Mouse (Mus musculus): ENCODE measurements around the gene Olfr286. TPM values are rescaled to one million over a fixed set of nuclear protein-coding genes. Genes with fewer than 3 reads are reported as not detected.

The Olfr286 gene
- polyA plus RNA-seq, 1 experiment, result not detected

- Histone ChIP-seq H3K27me3 (ENCODE audit: control insufficient read depth, insufficient read depth, low read length) (no peaks in the 10 kb centered on the region), H3K4me1 (ENCODE audit: control insufficient read depth, insufficient read depth, low read length) (peaks cover 5% of the 10 kb centered on the region), H3K36me3 (ENCODE audit: control insufficient read depth, insufficient read depth, low read length) (no peaks in the 10 kb centered on the region), H3K27ac (ENCODE audit: control insufficient read depth, insufficient read depth, low read depth, low read length) (no peak overlapping the region), H3K4me3 (ENCODE audit: control insufficient read depth, low read depth, low read length) (no peak overlapping the region)
- TF ChIP-seq POLR2A (IDR thresholded peaks at IDR 0.05; ENCODE audit: control insufficient read depth, low read depth, low read length), result no peak
- no peak for TF ChIP-seq CTCF (IDR thresholded peaks at IDR 0.05; ENCODE audit: control insufficient read depth, insufficient read depth, insufficient replicate concordance, low read depth, low read length)
Measured at GRCm38 (mm10) chr15:98222377-98222776, 11.9 kb downstream of the Olfr286 start.

- H3K4me1 ChIP-seq (ENCODE audit: control insufficient read depth, insufficient read depth, low read length), result peaks cover 5% of the 10 kb centered on the region
- no peaks in the 10 kb centered on the region for H3K36me3 ChIP-seq (ENCODE audit: control insufficient read depth, insufficient read depth, low read length)
- no peak within 1 kb of the TSS for H3K4me3 ChIP-seq (ENCODE audit: control insufficient read depth, low read depth, low read length)
- no peaks in the 10 kb centered on the region for H3K27me3 ChIP-seq (ENCODE audit: control insufficient read depth, insufficient read depth, low read length)
- H3K27ac ChIP-seq (ENCODE audit: control insufficient read depth, insufficient read depth, low read depth, low read length), result no peak within 1 kb of the TSS
- no peak for TF ChIP-seq POLR2A (IDR thresholded peaks at IDR 0.05; ENCODE audit: control insufficient read depth, low read depth, low read length)
- no peak for TF ChIP-seq CTCF (IDR thresholded peaks at IDR 0.05; ENCODE audit: control insufficient read depth, insufficient read depth, insufficient replicate concordance, low read depth, low read length)
Measured at GRCm38 (mm10) chr15:98220877-98221276, 13.4 kb downstream of the Olfr286 start, which contains the start of the genes Gm44579 and Olfr287. TSS of gene Gm44579 (minus strand) at chr15:98220977. TSS of gene Olfr287 (minus strand) at chr15:98221056.

DNA sequence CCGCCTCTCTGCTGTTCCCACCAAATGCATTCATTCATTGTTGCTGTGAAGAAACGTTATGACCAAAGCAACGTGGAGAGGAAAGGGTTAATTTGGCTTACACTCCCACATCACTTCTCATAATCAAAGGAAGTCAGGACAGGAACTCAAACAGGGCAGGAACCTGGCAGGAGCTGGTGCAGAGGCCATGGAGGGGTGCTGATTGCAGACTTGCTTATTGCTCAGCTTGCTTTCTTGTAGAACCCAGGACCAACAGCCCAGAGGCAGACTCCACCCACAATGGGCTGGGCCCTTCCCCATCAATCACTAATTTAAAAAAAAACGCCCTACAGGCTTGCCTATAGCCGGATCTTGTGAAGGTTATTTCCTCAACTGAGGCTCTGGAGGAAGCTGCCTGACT is 20.1 kb downstream of the Olfr286 start:
- Histone ChIP-seq H3K4me3 (ENCODE audit: control insufficient read depth, low read depth, low read length) (no peak overlapping the region), H3K36me3 (ENCODE audit: control insufficient read depth, insufficient read depth, low read length) (no peaks in the 10 kb centered on the region), H3K4me1 (ENCODE audit: control insufficient read depth, insufficient read depth, low read length) (no peaks in the 10 kb centered on the region), H3K27ac (ENCODE audit: control insufficient read depth, insufficient read depth, low read depth, low read length) (no peak overlapping the region), H3K27me3 (ENCODE audit: control insufficient read depth, insufficient read depth, low read length) (no peaks in the 10 kb centered on the region)
- TF ChIP-seq POLR2A (IDR thresholded peaks at IDR 0.05; ENCODE audit: control insufficient read depth, low read depth, low read length) (no peak), CTCF (IDR thresholded peaks at IDR 0.05; ENCODE audit: control insufficient read depth, insufficient read depth, insufficient replicate concordance, low read depth, low read length) (no peak)

DNA sequence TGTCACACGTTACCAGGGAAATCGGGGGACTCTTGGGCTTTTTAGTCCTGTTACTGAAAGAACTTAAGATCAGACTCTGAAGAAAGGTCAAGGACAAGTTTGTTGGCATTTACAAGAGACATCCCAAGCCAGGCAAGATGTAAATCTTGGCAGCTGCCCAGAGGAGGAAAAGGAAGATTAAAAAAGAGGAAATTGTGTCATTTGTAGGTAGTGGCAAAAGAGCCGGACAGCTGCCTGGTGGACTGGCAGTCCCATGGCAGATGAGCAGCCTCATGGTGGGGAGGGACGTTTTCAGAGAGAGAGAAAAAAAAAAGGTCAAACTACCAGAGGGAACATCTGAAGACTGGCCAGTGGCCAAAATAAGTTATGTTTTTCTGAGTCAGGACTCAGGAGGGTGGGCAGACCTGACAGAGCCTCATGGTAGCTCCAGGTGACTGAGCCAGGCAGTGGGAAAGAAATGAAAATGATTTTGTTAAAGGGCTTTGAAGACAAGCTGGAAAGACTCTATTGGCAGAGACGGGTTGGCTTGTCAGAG is 20.8 kb downstream of the Olfr286 start:
- no peaks in the 10 kb centered on the region for H3K27me3 ChIP-seq (ENCODE audit: control insufficient read depth, insufficient read depth, low read length)
- H3K4me3 ChIP-seq (ENCODE audit: control insufficient read depth, low read depth, low read length), result no peak overlapping the region
- H3K4me1 ChIP-seq (ENCODE audit: control insufficient read depth, insufficient read depth, low read length), result no peaks in the 10 kb centered on the region
- H3K27ac ChIP-seq (ENCODE audit: control insufficient read depth, insufficient read depth, low read depth, low read length), result no peak overlapping the region
- TF ChIP-seq CTCF (IDR thresholded peaks at IDR 0.05; ENCODE audit: control insufficient read depth, insufficient read depth, insufficient replicate concordance, low read depth, low read length), result no peak
- no peak for TF ChIP-seq POLR2A (IDR thresholded peaks at IDR 0.05; ENCODE audit: control insufficient read depth, low read depth, low read length)
- no peaks in the 10 kb centered on the region for H3K36me3 ChIP-seq (ENCODE audit: control insufficient read depth, insufficient read depth, low read length)

DNA sequence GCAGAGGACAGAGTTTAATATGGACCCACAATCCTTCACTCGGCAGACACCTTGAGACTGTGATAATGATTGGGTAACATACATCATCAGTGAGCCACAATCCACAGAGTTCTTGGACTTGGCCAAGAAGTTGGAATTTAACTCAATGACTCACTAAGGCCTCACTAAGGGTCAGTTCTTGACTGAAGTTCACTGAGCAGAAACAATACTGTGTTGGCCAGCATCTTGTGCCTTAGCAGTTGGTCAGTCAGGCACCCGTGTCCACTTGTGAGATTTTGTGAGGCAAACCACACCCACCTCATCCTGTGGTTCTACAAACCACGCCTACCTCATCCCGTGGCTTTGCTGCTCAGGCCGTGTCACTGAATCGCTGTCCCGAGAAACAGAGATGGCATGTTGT is 24.6 kb downstream of the Olfr286 start:
- TF ChIP-seq POLR2A (IDR thresholded peaks at IDR 0.05; ENCODE audit: control insufficient read depth, low read depth, low read length), result no peak
- no peak for TF ChIP-seq CTCF (IDR thresholded peaks at IDR 0.05; ENCODE audit: control insufficient read depth, insufficient read depth, insufficient replicate concordance, low read depth, low read length)
- Histone ChIP-seq H3K4me1 (ENCODE audit: control insufficient read depth, insufficient read depth, low read length) (no peaks in the 10 kb centered on the region), H3K27ac (ENCODE audit: control insufficient read depth, insufficient read depth, low read depth, low read length) (no peak overlapping the region), H3K36me3 (ENCODE audit: control insufficient read depth, insufficient read depth, low read length) (no peaks in the 10 kb centered on the region), H3K27me3 (ENCODE audit: control insufficient read depth, insufficient read depth, low read length) (no peaks in the 10 kb centered on the region), H3K4me3 (ENCODE audit: control insufficient read depth, low read depth, low read length) (no peak overlapping the region)

- H3K4me1 ChIP-seq (ENCODE audit: control insufficient read depth, insufficient read depth, low read length), result no peaks in the 10 kb centered on the region
- H3K27me3 ChIP-seq (ENCODE audit: control insufficient read depth, insufficient read depth, low read length), result no peaks in the 10 kb centered on the region
- TF ChIP-seq CTCF (IDR thresholded peaks at IDR 0.05; ENCODE audit: control insufficient read depth, insufficient read depth, insufficient replicate concordance, low read depth, low read length) (no peak), POLR2A (IDR thresholded peaks at IDR 0.05; ENCODE audit: control insufficient read depth, low read depth, low read length) (no peak)
- H3K36me3 ChIP-seq (ENCODE audit: control insufficient read depth, insufficient read depth, low read length), result no peaks in the 10 kb centered on the region
- H3K27ac ChIP-seq (ENCODE audit: control insufficient read depth, insufficient read depth, low read depth, low read length), result no peak within 1 kb of the TSS
- H3K4me3 ChIP-seq (ENCODE audit: control insufficient read depth, low read depth, low read length), result no peak within 1 kb of the TSS
Measured at GRCm38 (mm10) chr15:98195442-98195841, 38.8 kb downstream of the Olfr286 start, which contains the start of gene Olfr288. TSS of gene Olfr288 (minus strand) at chr15:98195542.

DNA sequence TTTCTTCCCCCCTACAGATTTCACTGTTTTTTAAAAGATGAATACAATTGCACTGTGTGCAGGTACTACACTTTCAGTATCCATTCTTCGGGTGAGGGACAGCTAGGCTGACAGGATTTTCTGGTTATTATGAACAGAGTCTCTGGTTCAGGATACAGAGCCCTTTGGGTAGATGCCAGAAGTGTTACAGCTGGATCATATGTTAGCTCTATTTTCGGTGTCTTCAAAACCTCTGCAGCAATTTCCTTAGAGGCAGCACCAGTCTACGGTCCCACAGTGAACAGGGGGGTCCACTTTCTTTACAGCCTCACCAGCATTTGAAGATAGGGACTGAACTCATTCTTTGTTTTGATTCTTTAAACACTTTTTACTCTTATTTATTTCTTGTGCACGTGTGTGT is 49.8 kb downstream of the Olfr286 start:
- no peaks in the 10 kb centered on the region; the same call in 1 of the 2 replicates for H3K27me3 ChIP-seq (ENCODE audit: control insufficient read depth, insufficient read depth, low read length)
- H3K4me3 ChIP-seq (ENCODE audit: control insufficient read depth, low read depth, low read length), result no peak overlapping the region
- no peaks in the 10 kb centered on the region for H3K36me3 ChIP-seq (ENCODE audit: control insufficient read depth, insufficient read depth, low read length)
- H3K4me1 ChIP-seq (ENCODE audit: control insufficient read depth, insufficient read depth, low read length), result peaks cover 15% of the 10 kb centered on the region
- no peak overlapping the region for H3K27ac ChIP-seq (ENCODE audit: control insufficient read depth, insufficient read depth, low read depth, low read length)
- TF ChIP-seq POLR2A (IDR thresholded peaks at IDR 0.05; ENCODE audit: control insufficient read depth, low read depth, low read length) (no peak), CTCF (IDR thresholded peaks at IDR 0.05; ENCODE audit: control insufficient read depth, insufficient read depth, insufficient replicate concordance, low read depth, low read length) (no peak)

Measured in testis, adult 2 months (tissue).